Mouse (Mus musculus) limb, embryonic 13.5 days (tissue): Measurements from ENCODE around the gene Idi1. TPM values are rescaled to one million over a fixed set of nuclear protein-coding genes. Genes with fewer than 3 reads are reported as not detected.
"Not testable (repeated sequence)": the region's sequence is repeated elsewhere in the genome, so short reads cannot be mapped to it uniquely, and the experiment has no call there.

Experiments used
- ATAC-seq: fragments of 200-750 bp; cut with Nextera tagmentation; 2 replicates; pipeline ENCODE4 v1.8.0; 2017; ENCODE audit warnings: low read depth, moderate number of reproducible peaks, moderate TSS enrichment; ENCODE audit not compliant: low FRiP score
- H3K27ac ChIP-seq: fragments of 300-500 bp; sonication (generic); 2 replicates; pipeline ENCODE4 v1.5.1; 2015; ENCODE audit warnings: inconsistent platforms, mild to moderate bottlenecking, moderate library complexity
- H3K27me3 ChIP-seq: fragments of 300-500 bp; sonication (generic); 2 replicates; pipeline ENCODE4 v1.6.1; 2015; ENCODE audit warnings: mild to moderate bottlenecking, inconsistent platforms
- H3K36me3 ChIP-seq: fragments of 300-500 bp; sonication (generic); 2 replicates; pipeline ENCODE4 v1.6.1; 2015; ENCODE audit warnings: inconsistent platforms, mild to moderate bottlenecking, moderate library complexity
- H3K4me1 ChIP-seq: fragments of 300-500 bp; sonication (generic); 2 replicates; pipeline ENCODE4 v1.6.1; 2015; ENCODE audit warnings: inconsistent platforms
- H3K4me2 ChIP-seq: fragments of 300-500 bp; sonication (generic); replicated peaks from 2 replicates; pipeline ENCODE4 v1.6.1; 2015; ENCODE audit warnings: inconsistent platforms, mild to moderate bottlenecking, moderate library complexity
- H3K4me3 ChIP-seq: fragments of 300-500 bp; sonication (generic); 2 replicates; pipeline ENCODE4 v1.5.1; 2015; ENCODE audit warnings: moderate library complexity, mild to moderate bottlenecking, inconsistent platforms
- H3K9ac ChIP-seq: fragments of 300-500 bp; sonication (generic); 2 replicates; pipeline ENCODE4 v1.6.1; 2015; ENCODE audit warnings: mild to moderate bottlenecking, inconsistent platforms
- H3K9me3 ChIP-seq: fragments of 300-500 bp; sonication (generic); 2 replicates; pipeline ENCODE4 v1.6.1; 2016; ENCODE audit warnings: inconsistent platforms
- WGBS: fragments of 180-500 bp; shearing (Covaris S2); methylation state at CpG from one replicate; pipeline ENCODE4 v1.1.7; 2015; 5-methylcytosine and 5-hydroxymethylcytosine counted together
- polyA plus RNA-seq: library from polyadenylated mRNA; unstranded; fragments of >200 nt; fragmentation: Nextera tagmentation; extraction: Ambion mirVana; gene quantifications from 2 replicates; pipeline ENCODE4 v1.2.1, GENCODE M21; 2015

Idi1 gene
- 55.8 and 56.7 TPM in 2 replicates for polyA plus RNA-seq

DNA sequence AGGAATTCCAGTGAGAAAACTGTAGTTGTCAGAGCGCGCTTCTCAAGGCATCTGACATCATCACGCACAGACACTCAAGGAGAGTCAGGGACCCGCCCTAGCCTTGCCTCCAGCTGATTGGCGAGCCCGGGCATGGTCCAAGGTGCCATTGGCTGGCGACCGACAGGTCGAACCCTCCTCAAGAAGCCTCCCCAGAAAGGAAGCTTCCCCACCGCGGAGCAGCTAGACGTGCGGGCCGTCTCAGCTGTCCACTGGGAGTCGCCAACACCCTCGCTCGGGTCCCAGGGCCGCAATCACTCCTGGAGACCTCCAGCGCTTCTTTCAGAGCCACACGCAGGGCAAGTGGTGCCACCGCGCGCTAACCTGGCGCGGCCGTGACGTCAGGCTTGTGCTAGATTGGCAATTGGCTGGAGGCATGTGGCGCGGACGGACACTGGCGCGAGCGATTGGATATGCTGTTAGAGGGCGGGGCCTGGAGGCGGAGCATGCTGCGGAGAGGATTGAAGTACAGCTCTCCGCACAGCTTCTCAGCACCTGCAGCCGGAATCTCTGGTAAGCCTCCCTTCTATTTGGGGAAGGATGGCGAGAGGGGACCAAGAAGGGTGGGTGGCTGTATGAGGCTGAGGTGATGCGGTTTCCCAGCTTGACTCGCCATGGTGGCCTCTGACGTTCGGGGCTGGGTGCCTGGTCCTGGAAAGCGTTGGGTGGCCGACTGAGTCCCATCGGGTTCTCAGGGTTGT is at the start of gene Idi1:
Gene Idi1, plus strand, starts transcription at position 57 of the 740 bp plus-strand sequence.
- H3K36me3 ChIP-seq = peaks cover 24% of the 10 kb centered on the region
- WGBS = under 1% methylated on average over 46 of the region's 46 CpGs
- peak within 1 kb of the TSS; percentile 69 for H3K9ac ChIP-seq
- H3K27me3 ChIP-seq = no peaks in the 10 kb centered on the region
- H3K4me3 ChIP-seq = peak within 1 kb of the TSS; percentile 76
- ATAC-seq = peak; percentile 100
- peaks cover 8% of the 10 kb centered on the region for H3K4me1 ChIP-seq
- H3K4me2 ChIP-seq = peak within 1 kb of the TSS; percentile 73
- peak within 1 kb of the TSS; percentile 83 for H3K27ac ChIP-seq
- H3K9me3 ChIP-seq = no peaks in the 10 kb centered on the region

GRCm38 (mm10) chr13:8838394-8838793 is 46.9 kb upstream of the Idi1 start:
- Histone ChIP-seq H3K9ac (no peak overlapping the region), H3K4me3 (no peak overlapping the region), H3K27ac (no peak overlapping the region), H3K36me3 (peaks cover 89% of the 10 kb centered on the region), H3K9me3 (no peaks in the 10 kb centered on the region), H3K4me1 (no peaks in the 10 kb centered on the region), H3K27me3 (no peaks in the 10 kb centered on the region), H3K4me2 (no peak overlapping the region)
- ATAC-seq = no peak
- WGBS = 61% methylated on average over 3 of the region's 3 CpGs

DNA sequence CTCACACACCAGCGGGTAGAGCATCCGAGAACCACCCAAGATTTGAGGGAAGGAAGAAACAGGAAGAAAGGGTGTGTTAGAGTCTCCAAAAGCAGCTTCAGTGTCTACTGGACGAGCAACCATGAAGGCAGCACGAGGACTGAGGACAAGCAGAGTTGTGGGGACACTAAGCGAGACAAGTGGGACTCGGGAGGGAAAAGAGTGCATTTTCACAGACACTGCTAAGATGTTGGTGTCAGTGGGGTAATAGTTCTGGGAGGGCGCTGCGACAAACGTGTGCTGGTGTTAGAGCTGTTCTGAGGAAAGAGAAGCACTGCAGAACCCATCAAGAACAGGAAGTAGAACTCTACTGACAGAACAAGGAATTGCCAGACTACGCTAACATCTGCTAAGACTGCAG is 46.2 kb upstream of the Idi1 start:
- ATAC-seq = no peak
- Histone ChIP-seq H3K4me2 (no peak overlapping the region), H3K4me1 (no peaks in the 10 kb centered on the region), H3K36me3 (peaks cover 87% of the 10 kb centered on the region), H3K9ac (no peak overlapping the region), H3K9me3 (no peaks in the 10 kb centered on the region), H3K4me3 (no peak overlapping the region), H3K27ac (no peak overlapping the region; the same call in none of the 2 replicates), H3K27me3 (no peaks in the 10 kb centered on the region)
- 91% methylated on average over 10 of the region's 10 CpGs for whole genome bisulfite sequencing

DNA sequence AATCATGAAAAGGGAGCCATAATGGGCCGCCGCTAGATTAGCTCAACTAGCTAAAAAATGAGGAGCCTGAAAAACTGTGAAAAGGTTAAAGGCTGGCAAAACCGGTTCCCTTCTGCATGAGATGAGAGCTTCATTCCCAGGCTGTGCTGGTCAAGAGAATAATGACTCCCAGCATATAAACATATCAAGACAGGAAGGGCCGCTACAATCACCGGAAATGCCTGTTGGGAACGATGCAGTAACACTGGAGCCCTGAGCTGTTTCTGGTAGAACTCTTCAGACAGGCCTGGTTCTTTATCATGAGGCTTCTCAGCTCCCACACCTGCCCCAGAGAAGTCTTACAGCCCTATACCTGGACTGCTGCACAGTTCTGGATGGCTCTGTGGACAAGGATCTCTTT is 45.4 kb upstream of the Idi1 start:
- H3K36me3 ChIP-seq = peaks cover 80% of the 10 kb centered on the region
- no peaks in the 10 kb centered on the region for H3K9me3 ChIP-seq
- no peak overlapping the region for H3K4me2 ChIP-seq
- H3K4me1 ChIP-seq = no peaks in the 10 kb centered on the region
- H3K27ac ChIP-seq = no peak overlapping the region; the same call in 1 of the 2 replicates
- H3K9ac ChIP-seq = no peak overlapping the region
- 90% methylated on average over 6 of the region's 6 CpGs for WGBS
- no peak for ATAC-seq
- H3K4me3 ChIP-seq = no peak overlapping the region
- H3K27me3 ChIP-seq = no peaks in the 10 kb centered on the region

DNA sequence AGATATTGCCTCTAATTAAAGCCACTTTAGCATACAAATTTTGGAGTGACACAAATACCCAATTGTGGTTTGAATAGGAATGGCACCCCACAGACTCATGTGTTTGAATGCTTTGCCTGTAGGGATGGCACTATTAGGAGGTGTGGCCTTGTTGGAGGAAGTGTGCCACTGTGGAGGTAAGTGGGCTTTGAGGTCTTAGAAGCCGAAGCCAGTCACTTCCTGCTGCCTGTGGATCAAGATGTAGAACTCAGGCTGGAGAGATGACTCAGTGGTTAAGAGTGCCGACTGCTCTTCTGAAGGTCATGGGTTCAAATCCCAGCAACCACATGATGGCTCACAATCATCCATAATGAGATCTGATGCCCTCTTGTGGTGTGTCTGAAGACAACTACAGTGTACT is 44.4 kb upstream of the Idi1 start:
- no peak overlapping the region for H3K9ac ChIP-seq
- ATAC-seq = no peak
- no peaks in the 10 kb centered on the region for H3K9me3 ChIP-seq
- no peak overlapping the region for H3K4me3 ChIP-seq
- H3K4me2 ChIP-seq = no peak overlapping the region
- peaks cover 77% of the 10 kb centered on the region for H3K36me3 ChIP-seq
- no peak overlapping the region for H3K27ac ChIP-seq
- no peaks in the 10 kb centered on the region for H3K27me3 ChIP-seq
- 83% methylated on average over 2 of the region's 2 CpGs for WGBS
- H3K4me1 ChIP-seq = no peaks in the 10 kb centered on the region

- WGBS = 92% methylated on average over 7 of the region's 7 CpGs
- H3K27ac ChIP-seq, ATAC-seq, H3K4me1 ChIP-seq, H3K9ac ChIP-seq, H3K4me3 ChIP-seq, H3K4me2 ChIP-seq, H3K27me3 ChIP-seq, H3K9me3 ChIP-seq: not testable (repeated sequence)
- peaks cover 75% of the 10 kb centered on the region for H3K36me3 ChIP-seq
These were observed 43.5 kb upstream of the Idi1 start for GRCm38 (mm10) chr13:8841846-8842245.

- no peak overlapping the region for H3K4me2 ChIP-seq
- no peak overlapping the region for H3K4me3 ChIP-seq
- peaks cover 79% of the 10 kb centered on the region for H3K36me3 ChIP-seq
- H3K9me3 ChIP-seq = no peaks in the 10 kb centered on the region
- no peak overlapping the region for H3K27ac ChIP-seq
- H3K27me3 ChIP-seq = no peaks in the 10 kb centered on the region
- H3K9ac ChIP-seq = no peak overlapping the region
- no peaks in the 10 kb centered on the region for H3K4me1 ChIP-seq
- 94% methylated on average over 3 of the region's 3 CpGs for WGBS
- ATAC-seq = no peak
These were observed 43.0 kb upstream of the Idi1 start for GRCm38 (mm10) chr13:8842273-8842672.

DNA sequence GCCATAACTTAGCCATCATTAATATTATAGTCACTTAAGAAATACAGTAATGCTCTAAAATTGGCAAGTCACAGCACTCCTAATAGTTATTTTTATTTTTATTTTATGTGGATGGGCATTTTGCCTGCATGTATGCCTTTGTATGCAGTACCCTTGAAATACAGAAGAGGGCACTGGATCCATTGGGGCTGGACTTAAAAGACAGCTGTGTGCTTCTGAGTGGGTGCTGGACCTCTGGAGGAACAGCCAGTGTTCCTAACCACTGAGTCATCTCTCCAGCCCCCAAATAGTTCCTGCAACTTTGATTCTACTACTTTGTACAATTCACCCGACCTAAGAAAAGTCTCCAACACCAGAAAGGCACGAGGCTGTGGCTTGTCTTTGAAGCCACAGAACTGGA is 37.6 kb upstream of the Idi1 start:
- Histone ChIP-seq H3K9me3 (no peaks in the 10 kb centered on the region), H3K36me3 (peaks cover 63% of the 10 kb centered on the region), H3K4me3 (no peak overlapping the region), H3K4me2 (no peak overlapping the region), H3K4me1 (no peaks in the 10 kb centered on the region), H3K9ac (no peak overlapping the region), H3K27ac (no peak overlapping the region), H3K27me3 (no peaks in the 10 kb centered on the region)
- no peak for ATAC-seq
- 34% methylated on average over 2 of the region's 2 CpGs for WGBS

DNA sequence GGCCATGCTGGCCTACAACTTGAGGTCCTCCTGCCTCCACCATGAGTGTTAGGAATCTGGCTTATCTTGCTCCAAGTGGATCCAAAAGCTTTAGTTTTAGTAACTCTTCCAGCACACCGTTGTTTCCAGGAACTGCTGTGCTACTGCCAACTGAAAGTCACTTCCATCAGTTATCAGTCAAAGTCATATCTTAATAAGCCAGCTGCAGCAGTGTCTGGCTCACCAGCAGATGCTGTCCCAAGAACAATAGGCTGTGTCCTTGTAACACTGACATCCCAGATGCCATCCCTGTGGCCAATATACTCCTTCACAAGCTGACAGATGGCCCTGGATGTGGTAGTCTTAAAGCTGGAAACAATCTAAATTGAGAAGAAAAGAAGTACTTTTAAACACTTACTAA is 36.0 kb upstream of the Idi1 start:
- Histone ChIP-seq H3K9me3 (no peaks in the 10 kb centered on the region), H3K27ac (no peak overlapping the region), H3K9ac (no peak overlapping the region), H3K36me3 (peaks cover 63% of the 10 kb centered on the region), H3K27me3 (no peaks in the 10 kb centered on the region), H3K4me1 (no peaks in the 10 kb centered on the region), H3K4me2 (no peak overlapping the region), H3K4me3 (no peak overlapping the region)
- no peak for ATAC-seq
- WGBS = 93% methylated on average over 1 of the region's 1 CpGs

GRCm38 (mm10) chr13:8853424-8853823 is 31.9 kb upstream of the Idi1 start:
- H3K4me3 ChIP-seq = no peak overlapping the region
- no peak for ATAC-seq
- H3K9me3 ChIP-seq = no peaks in the 10 kb centered on the region
- H3K36me3 ChIP-seq = peaks cover 55% of the 10 kb centered on the region
- no peak overlapping the region for H3K9ac ChIP-seq
- H3K4me2 ChIP-seq = no peak overlapping the region
- no peaks in the 10 kb centered on the region for H3K27me3 ChIP-seq
- WGBS = 96% methylated on average over 4 of the region's 4 CpGs
- H3K4me1 ChIP-seq = no peaks in the 10 kb centered on the region
- no peak overlapping the region for H3K27ac ChIP-seq

- Histone ChIP-seq H3K4me3 (no peak overlapping the region), H3K4me1 (no peaks in the 10 kb centered on the region), H3K36me3 (peaks cover 55% of the 10 kb centered on the region), H3K27ac (no peak overlapping the region), H3K4me2 (no peak overlapping the region), H3K9me3 (no peaks in the 10 kb centered on the region), H3K27me3 (no peaks in the 10 kb centered on the region), H3K9ac (no peak overlapping the region)
- ATAC-seq = no peak
- 90% methylated on average over 2 of the region's 2 CpGs for WGBS
These were observed 30.5 kb upstream of the Idi1 start for GRCm38 (mm10) chr13:8854769-8855168.

GRCm38 (mm10) chr13:8858453-8858852 is 26.8 kb upstream of the Idi1 start:
- no peaks in the 10 kb centered on the region for H3K27me3 ChIP-seq
- WGBS = 95% methylated on average over 6 of the region's 6 CpGs
- no peaks in the 10 kb centered on the region for H3K9me3 ChIP-seq
- no peak overlapping the region for H3K27ac ChIP-seq
- no peak overlapping the region for H3K4me2 ChIP-seq
- H3K4me3 ChIP-seq = no peak overlapping the region
- H3K9ac ChIP-seq = no peak overlapping the region
- H3K4me1 ChIP-seq = no peaks in the 10 kb centered on the region
- H3K36me3 ChIP-seq = peaks cover 50% of the 10 kb centered on the region
- ATAC-seq = no peak

GRCm38 (mm10) chr13:8860861-8861260 is 24.4 kb upstream of the Idi1 start:
- no peak overlapping the region for H3K27ac ChIP-seq
- no peak for ATAC-seq
- peaks cover 42% of the 10 kb centered on the region for H3K36me3 ChIP-seq
- no peaks in the 10 kb centered on the region for H3K9me3 ChIP-seq
- no peak overlapping the region for H3K9ac ChIP-seq
- H3K4me1 ChIP-seq = no peaks in the 10 kb centered on the region
- H3K4me2 ChIP-seq = no peak overlapping the region
- no peak overlapping the region for H3K4me3 ChIP-seq
- H3K27me3 ChIP-seq = no peaks in the 10 kb centered on the region
- WGBS = 96% methylated on average over 9 of the region's 9 CpGs
